Mouse (Mus musculus): ENCODE results near the gene Gm47996. TPM values are rescaled to one million over a fixed set of nuclear protein-coding genes. Genes with fewer than 3 reads are reported as not detected.
A peak's percentile ranks its signal among the peaks of the same experiment; 100 is the strongest.
"Not testable (repeated sequence)": the region's sequence is repeated elsewhere in the genome, so short reads cannot be mapped to it uniquely, and the experiment has no call there.

The Gm47996 gene
- not detected for total RNA-seq (2021)
- long read RNA-seq, experiment 1: 0 reads
- long read RNA-seq, experiment 2: 0 reads

- DNase-seq: not testable (repeated sequence)
Observed at GRCm38 (mm10) chr1:151209824-151210355, at the start of gene Gm47996. TSS of gene Gm47996 (plus strand) at chr1:151210131.

GRCm38 (mm10) chr1:151166031-151166430 lies 43.9 kb upstream of the Gm47996 start:
- no peak for DNase-seq

GRCm38 (mm10) chr1:151167297-151168047 lies 42.5 kb upstream of the Gm47996 start:
- no peak for DNase-seq

GRCm38 (mm10) chr1:151168637-151169036 lies 41.3 kb upstream of the Gm47996 start:
- DNase-seq: no peak

- peak in 1 of 2 experiments; percentile 14 for DNase-seq
Observed at GRCm38 (mm10) chr1:151171572-151172461, 38.1 kb upstream of the Gm47996 start.

- peak in 1 of 2 experiments; percentile 31 for DNase-seq
Observed at GRCm38 (mm10) chr1:151177030-151177936, 32.6 kb upstream of the Gm47996 start.

GRCm38 (mm10) chr1:151177937-151178271 lies 32.0 kb upstream of the Gm47996 start:
- DNase-seq: no peak

- no peak for DNase-seq
Observed at GRCm38 (mm10) chr1:151178505-151179083, 31.3 kb upstream of the Gm47996 start.

GRCm38 (mm10) chr1:151180167-151180566 lies 29.8 kb upstream of the Gm47996 start:
- DNase-seq: no peak

GRCm38 (mm10) chr1:151182266-151182665 lies 27.7 kb upstream of the Gm47996 start, which contains the start of gene Gm47985:
TSS of gene Gm47985 (plus strand) at chr1:151182537.
- not testable (repeated sequence) for DNase-seq

- not testable (repeated sequence) for DNase-seq
Observed at GRCm38 (mm10) chr1:151186186-151186585, 23.7 kb upstream of the Gm47996 start.

GRCm38 (mm10) chr1:151186879-151187424 lies 23.0 kb upstream of the Gm47996 start:
- DNase-seq: not testable (repeated sequence)

GRCm38 (mm10) chr1:151188469-151188868 lies 21.5 kb upstream of the Gm47996 start:
- DNase-seq: no peak

- not testable (repeated sequence) for DNase-seq
Observed at GRCm38 (mm10) chr1:151192075-151192474, 17.9 kb upstream of the Gm47996 start, which contains the start of gene Gm8947. TSS of gene Gm8947 (plus strand) at chr1:151192376.

GRCm38 (mm10) chr1:151192739-151193138 lies 17.2 kb upstream of the Gm47996 start:
- not testable (repeated sequence) for DNase-seq

GRCm38 (mm10) chr1:151195986-151196385 lies 13.9 kb upstream of the Gm47996 start:
- not testable (repeated sequence) for DNase-seq

GRCm38 (mm10) chr1:151196690-151197089 lies 13.2 kb upstream of the Gm47996 start:
- DNase-seq: not testable (repeated sequence)

- not testable (repeated sequence) for DNase-seq
Observed at GRCm38 (mm10) chr1:151198120-151198519, 11.8 kb upstream of the Gm47996 start, which contains the start of gene Gm47995. TSS of gene Gm47995 (plus strand) at chr1:151198448.

GRCm38 (mm10) chr1:151200620-151201019 lies 9.3 kb upstream of the Gm47996 start:
- not testable (repeated sequence) for DNase-seq

GRCm38 (mm10) chr1:151202771-151203170 lies 7.2 kb upstream of the Gm47996 start:
- DNase-seq: not testable (repeated sequence)
